Mouse (Mus musculus) testis, adult 2 months (tissue): ENCODE data around the gene Luzp1.

Experiments used
- CTCF ChIP-seq: fragments of 200-500 bp; IDR thresholded peaks from 2 replicates; pipeline ENCODE4 v1.5.1; 2012; ENCODE audit warnings: low read depth, mild to moderate bottlenecking, inconsistent platforms, low read length, moderate library complexity; ENCODE audit not compliant: control insufficient read depth, insufficient read depth, insufficient replicate concordance
- POLR2A ChIP-seq: fragments of 200-500 bp; IDR thresholded peaks from 2 replicates; pipeline ENCODE4 v1.6.1; 2012; ENCODE audit warnings: low read depth, mild to moderate bottlenecking, inconsistent platforms, low read length, moderate library complexity; ENCODE audit not compliant: control insufficient read depth

GRCm38 (mm10) chr4:136469371-136469903 lies at the start of gene Luzp1:
- peak; percentile 89 for TF ChIP-seq POLR2A
- TF ChIP-seq CTCF: no peak
